Mouse (Mus musculus) heart, embryonic 11.5 days (tissue): ENCODE results near the gene Pmepa1. TPM values are rescaled to one million over a fixed set of nuclear protein-coding genes. Genes with fewer than 3 reads are reported as not detected.

Experiments
- ATAC-seq: fragments of 200-750 bp; cut with Nextera tagmentation; replicated peaks from 2 replicates; pipeline ENCODE4 v1.8.0; 2017; ENCODE audit warnings: moderate library complexity; ENCODE audit not compliant: insufficient number of reproducible peaks, low FRiP score, low TSS enrichment
- H3K27ac ChIP-seq: fragments of 300-500 bp; sonication (generic); 2 replicates; pipeline ENCODE4 v1.5.1; 2014; ENCODE audit warnings: mild to moderate bottlenecking, low read depth, low read length
- H3K27me3 ChIP-seq: fragments of 300-500 bp; sonication (generic); 2 replicates; pipeline ENCODE4 v1.6.1; 2014; ENCODE audit warnings: mild to moderate bottlenecking, low read length, mixed read lengths; ENCODE audit not compliant: control insufficient read depth, insufficient read depth
- H3K36me3 ChIP-seq: fragments of 300-500 bp; sonication (generic); 2 replicates; pipeline ENCODE4 v1.6.1; 2014; ENCODE audit warnings: mild to moderate bottlenecking, low read length, moderate library complexity, mixed read lengths; ENCODE audit not compliant: control insufficient read depth, insufficient read depth
- H3K4me1 ChIP-seq: fragments of 300-500 bp; sonication (generic); 2 replicates; pipeline ENCODE4 v1.6.1; 2014; ENCODE audit warnings: low read length; ENCODE audit not compliant: control insufficient read depth, insufficient read depth
- H3K4me2 ChIP-seq: fragments of 300-500 bp; sonication (generic); 2 replicates; pipeline ENCODE4 v1.6.1; 2014; ENCODE audit warnings: mild to moderate bottlenecking, moderate library complexity
- H3K4me3 ChIP-seq: fragments of 300-500 bp; sonication (generic); 2 replicates; pipeline ENCODE4 v1.5.1; 2014; ENCODE audit warnings: low read depth, low read length
- H3K9ac ChIP-seq: fragments of 300-500 bp; sonication (generic); 2 replicates; pipeline ENCODE4 v1.6.1; 2014; ENCODE audit warnings: mild to moderate bottlenecking, low read depth, low read length, moderate library complexity
- H3K9me3 ChIP-seq: fragments of 300-500 bp; sonication (generic); replicated peaks from 2 replicates; pipeline ENCODE4 v1.6.1; 2016; ENCODE audit warnings: low read length; ENCODE audit not compliant: control insufficient read depth
- WGBS: fragments of 180-500 bp; shearing (Covaris S2); extraction: QIAGEN DNeasy Blood & Tissue Kit; methylation state at CpG from one replicate; pipeline ENCODE4 v1.1.7; 2014; ENCODE audit not compliant: insufficient replicate concordance; 5-methylcytosine and 5-hydroxymethylcytosine counted together
- polyA plus RNA-seq: library from polyadenylated mRNA; unstranded; fragments of >200 nt; fragmentation: Nextera tagmentation; extraction: Ambion mirVana; gene quantifications from 2 replicates; pipeline ENCODE4 v1.2.1, GENCODE M21; 2014

Gene Pmepa1
- polyA plus RNA-seq, 1 experiment from 2014 or later = 4.7 TPM

GRCm38 (mm10) chr2:173179046-173179445 lies 97.3 kb downstream of the Pmepa1 start:
- ATAC-seq = no peak
- Histone ChIP-seq H3K4me1 (peaks cover 5% of the 10 kb centered on the region), H3K27me3 (peaks cover 5% of the 10 kb centered on the region; the same call in 1 of the 2 replicates), H3K27ac (no peak overlapping the region), H3K36me3 (no peaks in the 10 kb centered on the region), H3K4me2 (no peak overlapping the region), H3K9me3 (no peaks in the 10 kb centered on the region; the same call in 1 of the 2 replicates), H3K4me3 (no peak overlapping the region), H3K9ac (no peak overlapping the region)
- 75% methylated on average over 7 of the region's 7 CpGs for WGBS

GRCm38 (mm10) chr2:173177951-173178350 lies 98.4 kb downstream of the Pmepa1 start:
- no peak overlapping the region for H3K9ac ChIP-seq
- no peak overlapping the region for H3K4me2 ChIP-seq
- peaks cover 2% of the 10 kb centered on the region; the same call in 1 of the 2 replicates for H3K27me3 ChIP-seq
- H3K36me3 ChIP-seq = no peaks in the 10 kb centered on the region
- no peak for ATAC-seq
- peaks cover 14% of the 10 kb centered on the region for H3K4me1 ChIP-seq
- no peak overlapping the region for H3K27ac ChIP-seq
- no peaks in the 10 kb centered on the region; the same call in 1 of the 2 replicates for H3K9me3 ChIP-seq
- WGBS = 82% methylated on average over 8 of the region's 8 CpGs
- no peak overlapping the region for H3K4me3 ChIP-seq

- H3K4me3 ChIP-seq = no peak overlapping the region
- WGBS = 61% methylated on average over 5 of the region's 5 CpGs
- no peaks in the 10 kb centered on the region; the same call in 1 of the 2 replicates for H3K9me3 ChIP-seq
- no peak overlapping the region for H3K27ac ChIP-seq
- H3K9ac ChIP-seq = no peak overlapping the region
- H3K4me1 ChIP-seq = peaks cover 17% of the 10 kb centered on the region
- no peaks in the 10 kb centered on the region for H3K36me3 ChIP-seq
- no peak for ATAC-seq
- H3K4me2 ChIP-seq = no peak overlapping the region
- peaks cover 2% of the 10 kb centered on the region; the same call in 1 of the 2 replicates for H3K27me3 ChIP-seq
Observed at GRCm38 (mm10) chr2:173177481-173177880, 98.9 kb downstream of the Pmepa1 start.

- Histone ChIP-seq H3K9me3 (no peaks in the 10 kb centered on the region; the same call in 1 of the 2 replicates), H3K4me1 (peaks cover 17% of the 10 kb centered on the region), H3K9ac (no peak overlapping the region), H3K27me3 (peaks cover 6% of the 10 kb centered on the region; the same call in 1 of the 2 replicates), H3K27ac (no peak overlapping the region), H3K4me3 (no peak overlapping the region), H3K4me2 (no peak overlapping the region), H3K36me3 (no peaks in the 10 kb centered on the region)
- WGBS = 84% methylated on average over 5 of the region's 5 CpGs
- ATAC-seq = no peak
Observed at GRCm38 (mm10) chr2:173175703-173176102, 100.6 kb downstream of the Pmepa1 start.

DNA sequence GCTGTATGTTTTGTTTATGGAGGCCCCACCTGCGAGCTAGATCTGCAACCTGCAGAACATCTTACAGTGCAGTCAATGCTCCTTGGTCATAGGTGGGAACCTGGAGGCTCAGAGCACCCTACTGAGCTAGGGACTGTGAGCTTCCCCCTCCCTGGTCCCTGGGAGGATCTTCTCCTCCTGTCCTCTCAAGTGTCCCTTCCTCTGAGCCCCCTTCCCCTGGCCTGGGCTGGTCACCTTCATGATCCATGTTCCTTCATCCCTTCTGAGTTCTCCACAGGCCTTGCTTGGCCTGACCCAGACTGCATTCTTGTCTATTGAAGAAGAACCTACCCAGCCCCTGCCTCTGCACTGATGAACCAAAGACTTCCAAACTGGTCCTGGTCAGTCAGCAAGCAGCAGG lies 101.8 kb downstream of the Pmepa1 start:
- peak overlapping the region; percentile 34 for H3K4me3 ChIP-seq
- H3K27me3 ChIP-seq = peaks cover 6% of the 10 kb centered on the region; the same call in 1 of the 2 replicates
- H3K36me3 ChIP-seq = no peaks in the 10 kb centered on the region
- H3K4me2 ChIP-seq = peak overlapping the region; percentile 75
- no peak overlapping the region for H3K9ac ChIP-seq
- H3K27ac ChIP-seq = no peak overlapping the region
- no peak for ATAC-seq
- WGBS = 41% methylated on average over 1 of the region's 1 CpGs
- H3K9me3 ChIP-seq = no peaks in the 10 kb centered on the region; the same call in 1 of the 2 replicates
- H3K4me1 ChIP-seq = peaks cover 17% of the 10 kb centered on the region

Other genes with a start within 250 kb of the Pmepa1 start
- 0.39 and 0.42 TPM in 2 replicates for gene Ctcfl, start 157.0 kb downstream of the Pmepa1 start, polyA plus RNA-seq
- gene Pck1, start 123.5 kb downstream of the Pmepa1 start, polyA plus RNA-seq = not detected in 2 replicates
- gene Zbp1, start 57.6 kb downstream of the Pmepa1 start, polyA plus RNA-seq = not detected in 2 replicates
- not detected in 2 replicates for gene 1700021F07Rik, start 246.1 kb upstream of the Pmepa1 start, polyA plus RNA-seq